Mouse (Mus musculus): ENCODE results near the gene Lypla2. TPM values are rescaled to one million over a fixed set of nuclear protein-coding genes. Genes with fewer than 3 reads are reported as not detected.

The Lypla2 gene
- polyA plus RNA-seq, 1 experiment from 2014 or later, result 210 TPM

GRCm38 (mm10) chr4:135970585-135970984 lies 1.8 kb downstream of the Lypla2 start:
- peaks cover 20% of the 10 kb centered on the region for H3K4me1 ChIP-seq (replicated peaks)
- no peak for ATAC-seq
- WGBS, result 91% methylated on average over 11 of the region's 11 CpGs
- peaks cover 65% of the 10 kb centered on the region for H3K36me3 ChIP-seq
- peak overlapping the region; percentile 20; the same call in 1 of the 2 replicates for H3K9ac ChIP-seq (replicated peaks)
- no peak overlapping the region for H3K27ac ChIP-seq
- H3K4me3 ChIP-seq (replicated peaks), result peak overlapping the region; percentile 100; the same call in 1 of the 2 replicates
- H3K9me3 ChIP-seq, result no peaks in the 10 kb centered on the region
- H3K4me2 ChIP-seq (replicated peaks), result peak overlapping the region; percentile 98; the same call in 1 of the 2 replicates
- H3K27me3 ChIP-seq, result no peaks in the 10 kb centered on the region

- Histone ChIP-seq H3K4me1 (replicated peaks) (peaks cover 30% of the 10 kb centered on the region), H3K36me3 (peaks cover 57% of the 10 kb centered on the region), H3K9ac (replicated peaks) (no peak overlapping the region), H3K4me2 (replicated peaks) (no peak overlapping the region), H3K9me3 (no peaks in the 10 kb centered on the region), H3K27me3 (peaks cover 5% of the 10 kb centered on the region; the same call in 1 of the 2 replicates), H3K27ac (no peak overlapping the region), H3K4me3 (replicated peaks) (no peak overlapping the region)
- no peak for ATAC-seq
- 88% methylated on average over 13 of the region's 13 CpGs for WGBS
Observed at GRCm38 (mm10) chr4:135969070-135969750, 3.2 kb downstream of the Lypla2 start.

GRCm38 (mm10) chr4:135968271-135968869 lies 4.1 kb downstream of the Lypla2 start:
- Histone ChIP-seq H3K27me3 (peaks cover 5% of the 10 kb centered on the region; the same call in 1 of the 2 replicates), H3K9ac (replicated peaks) (no peak overlapping the region), H3K9me3 (no peaks in the 10 kb centered on the region), H3K36me3 (peaks cover 55% of the 10 kb centered on the region), H3K4me2 (replicated peaks) (no peak overlapping the region), H3K27ac (no peak overlapping the region), H3K4me3 (replicated peaks) (no peak overlapping the region), H3K4me1 (replicated peaks) (peaks cover 33% of the 10 kb centered on the region)
- 80% methylated on average over 19 of the region's 19 CpGs for WGBS
- no peak for ATAC-seq

- 91% methylated on average over 18 of the region's 18 CpGs for WGBS
Observed at GRCm38 (mm10) chr4:135967086-135967760, 5.2 kb downstream of the Lypla2 start.

GRCm38 (mm10) chr4:135966283-135966682 lies 6.1 kb downstream of the Lypla2 start:
- Histone ChIP-seq H3K27me3 (peaks cover 5% of the 10 kb centered on the region; the same call in 1 of the 2 replicates), H3K4me1 (replicated peaks) (peaks cover 28% of the 10 kb centered on the region), H3K36me3 (peaks cover 65% of the 10 kb centered on the region), H3K4me3 (replicated peaks) (no peak overlapping the region), H3K4me2 (replicated peaks) (no peak overlapping the region), H3K9ac (replicated peaks) (peak overlapping the region; percentile 41; the same call in 1 of the 2 replicates), H3K27ac (no peak overlapping the region), H3K9me3 (no peaks in the 10 kb centered on the region)
- WGBS, result 91% methylated on average over 16 of the region's 16 CpGs
- ATAC-seq, result no peak

More at GRCm38 (mm10) chr4:135967086-135967760, 5.2 kb downstream of the Lypla2 start:
- H3K4me1 ChIP-seq (replicated peaks), result peaks cover 35% of the 10 kb centered on the region
- no peaks in the 10 kb centered on the region for H3K9me3 ChIP-seq
- peaks cover 56% of the 10 kb centered on the region for H3K36me3 ChIP-seq
- no peak overlapping the region for H3K4me2 ChIP-seq (replicated peaks)
- no peak overlapping the region for H3K4me3 ChIP-seq (replicated peaks)
- ATAC-seq, result no peak
- H3K27ac ChIP-seq, result no peak overlapping the region
- H3K27me3 ChIP-seq, result peaks cover 5% of the 10 kb centered on the region; the same call in 1 of the 2 replicates
- no peak overlapping the region for H3K9ac ChIP-seq (replicated peaks)

- Histone ChIP-seq H3K36me3 (peaks cover 61% of the 10 kb centered on the region), H3K4me3 (replicated peaks) (peak overlapping the region; percentile 78), H3K4me2 (replicated peaks) (0 out of 2 replicates have a peak overlapping the region, but pooled peaks have one; percentile 8), H3K9me3 (no peaks in the 10 kb centered on the region), H3K27ac (no peak overlapping the region), H3K4me1 (replicated peaks) (peaks cover 20% of the 10 kb centered on the region), H3K27me3 (peaks cover 5% of the 10 kb centered on the region; the same call in 1 of the 2 replicates), H3K9ac (replicated peaks) (no peak overlapping the region)
- no peak for ATAC-seq
- WGBS, result 87% methylated on average over 9 of the region's 9 CpGs
Observed at GRCm38 (mm10) chr4:135965113-135965512, 7.3 kb downstream of the Lypla2 start.

- Histone ChIP-seq H3K4me3 (replicated peaks) (peak overlapping the region; percentile 78), H3K27me3 (peaks cover 5% of the 10 kb centered on the region; the same call in 1 of the 2 replicates), H3K9me3 (no peaks in the 10 kb centered on the region), H3K27ac (no peak overlapping the region), H3K4me1 (replicated peaks) (peaks cover 20% of the 10 kb centered on the region), H3K36me3 (peaks cover 61% of the 10 kb centered on the region), H3K4me2 (replicated peaks) (peak overlapping the region; percentile 93), H3K9ac (replicated peaks) (peak overlapping the region; percentile 86)
- WGBS, result 7% methylated on average over 12 of the region's 12 CpGs
- 0 out of 2 replicates have a peak, but pooled peaks have one; percentile 0 for ATAC-seq
Observed at GRCm38 (mm10) chr4:135964426-135964825, 8.0 kb downstream of the Lypla2 start.

GRCm38 (mm10) chr4:135963457-135964193 lies 8.8 kb downstream of the Lypla2 start, which contains the start of gene Gale:
Gene Gale (plus strand): TSS chr4:135963727.
- peaks cover 5% of the 10 kb centered on the region; the same call in 1 of the 2 replicates for H3K27me3 ChIP-seq
- peak within 1 kb of the TSS; percentile 78 for H3K4me3 ChIP-seq (replicated peaks)
- H3K4me1 ChIP-seq (replicated peaks), result peaks cover 20% of the 10 kb centered on the region
- no peaks in the 10 kb centered on the region for H3K9me3 ChIP-seq
- peak within 1 kb of the TSS; percentile 93 for H3K4me2 ChIP-seq (replicated peaks)
- peak within 1 kb of the TSS; percentile 86 for H3K9ac ChIP-seq (replicated peaks)
- WGBS, result under 1% methylated on average over 53 of the region's 56 CpGs
- peak; percentile 94 for ATAC-seq
- peaks cover 61% of the 10 kb centered on the region for H3K36me3 ChIP-seq
- H3K27ac ChIP-seq, result peak within 1 kb of the TSS; percentile 89

GRCm38 (mm10) chr4:135962946-135963345 lies 9.5 kb downstream of the Lypla2 start:
- peak overlapping the region; percentile 78 for H3K4me3 ChIP-seq (replicated peaks)
- H3K9me3 ChIP-seq, result no peaks in the 10 kb centered on the region
- peak; percentile 6; the same call in 1 of the 2 replicates for ATAC-seq
- 6% methylated on average over 15 of the region's 15 CpGs for WGBS
- peak overlapping the region; percentile 93 for H3K4me2 ChIP-seq (replicated peaks)
- peak overlapping the region; percentile 89 for H3K27ac ChIP-seq
- peaks cover 5% of the 10 kb centered on the region; the same call in 1 of the 2 replicates for H3K27me3 ChIP-seq
- H3K9ac ChIP-seq (replicated peaks), result peak overlapping the region; percentile 86
- H3K4me1 ChIP-seq (replicated peaks), result peaks cover 20% of the 10 kb centered on the region
- H3K36me3 ChIP-seq, result peaks cover 61% of the 10 kb centered on the region

GRCm38 (mm10) chr4:135962198-135962597 lies 10.2 kb downstream of the Lypla2 start:
- peaks cover 20% of the 10 kb centered on the region for H3K4me1 ChIP-seq (replicated peaks)
- H3K4me2 ChIP-seq (replicated peaks), result no peak overlapping the region
- ATAC-seq, result no peak
- H3K36me3 ChIP-seq, result peaks cover 61% of the 10 kb centered on the region
- H3K9ac ChIP-seq (replicated peaks), result no peak overlapping the region
- H3K9me3 ChIP-seq, result no peaks in the 10 kb centered on the region
- H3K27ac ChIP-seq, result no peak overlapping the region
- H3K4me3 ChIP-seq (replicated peaks), result no peak overlapping the region
- peaks cover 5% of the 10 kb centered on the region; the same call in 1 of the 2 replicates for H3K27me3 ChIP-seq
- 88% methylated on average over 7 of the region's 7 CpGs for whole genome bisulfite sequencing

GRCm38 (mm10) chr4:135961709-135962108 lies 10.7 kb downstream of the Lypla2 start:
- Histone ChIP-seq H3K9me3 (no peaks in the 10 kb centered on the region), H3K9ac (replicated peaks) (no peak overlapping the region), H3K4me3 (replicated peaks) (no peak overlapping the region), H3K4me2 (replicated peaks) (no peak overlapping the region), H3K36me3 (peaks cover 56% of the 10 kb centered on the region), H3K27me3 (peaks cover 5% of the 10 kb centered on the region; the same call in 1 of the 2 replicates), H3K27ac (no peak overlapping the region), H3K4me1 (replicated peaks) (peaks cover 20% of the 10 kb centered on the region)
- ATAC-seq, result no peak
- WGBS, result 92% methylated on average over 5 of the region's 5 CpGs
